Mouse (Mus musculus) lung, postnatal 0 days (tissue): ENCODE data around the gene Rps6ka2.

ENCODE experiments used
- CTCF ChIP-seq: IDR thresholded peaks from 2 replicates; pipeline ENCODE4 v1.5.1; 2016; ENCODE audit warnings: antibody characterized with exemption, mild to moderate bottlenecking
- EP300 ChIP-seq: IDR thresholded peaks from 2 replicates; pipeline ENCODE4 v1.6.1; 2016; ENCODE audit warnings: antibody characterized with exemption, mild to moderate bottlenecking, control low read depth

GRCm38 (mm10) chr17:7231312-7231711 lies 61.4 kb downstream of the Rps6ka2 start:
- TF ChIP-seq CTCF: no peak
- no peak for TF ChIP-seq EP300
